Mouse (Mus musculus) liver, postnatal 0 days (tissue): Measurements from ENCODE around the gene Pgd.

Experiments
- CTCF ChIP-seq: sonication (generic); IDR thresholded peaks from 2 replicates; pipeline ENCODE4 v1.5.1; 2016; ENCODE audit warnings: antibody characterized with exemption, low read depth
- EP300 ChIP-seq: IDR thresholded peaks from 2 replicates; pipeline ENCODE4 v1.6.1; 2016; ENCODE audit warnings: antibody characterized with exemption, low read depth, mild to moderate bottlenecking

GRCm38 (mm10) chr4:149166215-149166946, at the start of gene Pgd:
- TF ChIP-seq CTCF (no peak), EP300 (peak; percentile 71; the same call in 1 of the 2 replicates)
